Mouse (Mus musculus) layer of hippocampus, adult 11-12 months (tissue): ENCODE measurements around the gene Cdk2.
A peak's percentile ranks its signal among the peaks of the same experiment; 100 is the strongest.

Experiments
- DNase-seq: peaks from one replicate; pipeline ENCODE4 v3.0.0; 2022; ENCODE audit warnings: low spot score

Cdk2 gene

GRCm38 (mm10) chr10:128702328-128703007 is 2.4 kb downstream of the Cdk2 start:
- DNase-seq, result no peak

- DNase-seq, result no peak
These were observed 4.1 kb downstream of the Cdk2 start for GRCm38 (mm10) chr10:128700712-128701111.

GRCm38 (mm10) chr10:128699611-128700010 is 5.2 kb downstream of the Cdk2 start:
- no peak for DNase-seq

- no peak for DNase-seq
These were observed 5.8 kb downstream of the Cdk2 start for GRCm38 (mm10) chr10:128699006-128699405.

- no peak for DNase-seq
These were observed 7.6 kb downstream of the Cdk2 start for GRCm38 (mm10) chr10:128697072-128697725.

- peak; percentile 100 for DNase-seq
These were observed 8.6 kb downstream of the Cdk2 start, which contains the start of gene Rab5b for GRCm38 (mm10) chr10:128695992-128696807. Gene Rab5b (minus strand): TSS chr10:128696264.

- no peak for DNase-seq
These were observed 9.3 kb downstream of the Cdk2 start for GRCm38 (mm10) chr10:128695411-128695991.

GRCm38 (mm10) chr10:128674469-128675008 is 30.3 kb downstream of the Cdk2 start:
- no peak for DNase-seq

GRCm38 (mm10) chr10:128673763-128674468 is 30.9 kb downstream of the Cdk2 start, which contains the start of gene Suox:
Gene Suox (minus strand): TSS chr10:128674073.
- DNase-seq, result peak; percentile 82

GRCm38 (mm10) chr10:128671148-128671547 is 33.7 kb downstream of the Cdk2 start:
- DNase-seq, result no peak

- peak; percentile 65 for DNase-seq
These were observed 35.8 kb downstream of the Cdk2 start for GRCm38 (mm10) chr10:128668790-128669672.

- DNase-seq, result no peak
These were observed 39.0 kb downstream of the Cdk2 start for GRCm38 (mm10) chr10:128665806-128666205.

- DNase-seq, result no peak
These were observed 39.5 kb downstream of the Cdk2 start for GRCm38 (mm10) chr10:128665307-128665706.

- DNase-seq, result no peak
These were observed 40.0 kb downstream of the Cdk2 start for GRCm38 (mm10) chr10:128664808-128665207.

- DNase-seq, result no peak
These were observed 41.2 kb downstream of the Cdk2 start for GRCm38 (mm10) chr10:128663441-128664220.

- no peak for DNase-seq
These were observed 42.4 kb downstream of the Cdk2 start for GRCm38 (mm10) chr10:128662465-128662864.

- no peak for DNase-seq
These were observed 45.3 kb downstream of the Cdk2 start for GRCm38 (mm10) chr10:128659490-128659889.

GRCm38 (mm10) chr10:128657844-128658243 is 47.0 kb downstream of the Cdk2 start:
- DNase-seq, result no peak

- DNase-seq, result no peak
These were observed 48.1 kb downstream of the Cdk2 start for GRCm38 (mm10) chr10:128656731-128657130.

GRCm38 (mm10) chr10:128655254-128655653 is 49.6 kb downstream of the Cdk2 start:
- no peak for DNase-seq
